Mouse (Mus musculus) granulocyte monocyte progenitor cell, adult 5-6 weeks (primary cell): ENCODE measurements around the gene Bhmt. TPM values are rescaled to one million over a fixed set of nuclear protein-coding genes. Genes with fewer than 3 reads are reported as not detected.

Experiments
- ATAC-seq: replicated peaks from 2 replicates; pipeline ENCODE4 v1.8.0; 2016; ENCODE audit warnings: mild to moderate bottlenecking, moderate TSS enrichment, inconsistent platforms; ENCODE audit not compliant: poor library complexity, severe bottlenecking
- total RNA-seq, 2 experiments: library from RNA; stranded (forward) in 1 of 2; stranded (reverse) in 1 of 2; fragments of 200-712, 200-1000 nt in 1 of 2; fragments of >200 nt in 1 of 2; fragmentation: Nextera tagmentation in 1 of 2; gene quantifications; 2 replicates each; pipeline ENCODE4 v1.2.3; 2014 to 2017

Bhmt gene
- total RNA-seq (2014; fragmentation: Nextera tagmentation) = not detected in 2 replicates
- total RNA-seq (2017) = not detected in 2 replicates

- no peak for ATAC-seq
These were observed at the start of gene Bhmt for GRCm38 (mm10) chr13:93637282-93638245. Gene Bhmt, minus strand, starts transcription at chr13:93637961.

DNA sequence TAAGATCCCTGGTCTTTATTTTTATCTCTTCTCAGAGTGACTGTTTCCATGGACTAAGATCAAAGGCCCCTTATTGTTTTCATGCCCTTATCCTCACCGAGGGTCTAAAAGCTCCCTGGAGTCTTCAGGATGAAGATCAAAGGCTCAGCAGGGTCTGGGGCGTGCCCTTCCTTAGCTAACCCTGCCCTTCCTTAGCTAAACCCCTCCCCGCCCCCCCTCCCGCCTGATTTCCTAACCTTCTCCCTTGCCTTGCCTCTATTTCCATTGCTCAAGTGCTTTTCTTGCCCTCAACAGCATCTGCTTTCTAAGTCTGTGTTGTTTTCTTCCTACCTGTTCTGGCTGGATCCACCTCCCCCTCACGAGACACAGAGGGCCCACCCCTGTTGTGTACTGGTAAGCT is 49.6 kb upstream of the Bhmt start:
- ATAC-seq = no peak

- ATAC-seq = no peak
These were observed 47.5 kb upstream of the Bhmt start for GRCm38 (mm10) chr13:93685226-93685625.

- peak; percentile 94 for ATAC-seq
These were observed 45.6 kb upstream of the Bhmt start for GRCm38 (mm10) chr13:93683336-93683735.

DNA sequence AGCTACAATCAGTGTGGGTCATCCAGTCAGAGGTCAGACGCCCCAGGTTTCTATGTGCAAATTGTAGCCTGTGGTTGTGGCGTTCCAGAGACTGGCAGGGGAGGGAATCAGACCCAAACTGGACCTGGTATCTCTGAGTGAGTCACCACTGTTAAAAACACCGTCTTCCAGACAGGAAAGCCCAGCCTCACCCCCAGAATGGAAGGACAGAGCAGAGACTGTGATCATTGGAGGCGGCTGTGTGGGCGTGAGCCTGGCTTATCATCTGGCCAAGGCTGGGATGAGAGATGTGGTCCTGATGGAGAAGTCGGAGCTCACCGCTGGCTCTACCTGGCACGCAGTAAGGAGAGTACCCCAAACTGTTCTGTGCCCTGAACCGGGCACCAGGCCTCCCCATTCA is 39.1 kb upstream of the Bhmt start:
- ATAC-seq = no peak

DNA sequence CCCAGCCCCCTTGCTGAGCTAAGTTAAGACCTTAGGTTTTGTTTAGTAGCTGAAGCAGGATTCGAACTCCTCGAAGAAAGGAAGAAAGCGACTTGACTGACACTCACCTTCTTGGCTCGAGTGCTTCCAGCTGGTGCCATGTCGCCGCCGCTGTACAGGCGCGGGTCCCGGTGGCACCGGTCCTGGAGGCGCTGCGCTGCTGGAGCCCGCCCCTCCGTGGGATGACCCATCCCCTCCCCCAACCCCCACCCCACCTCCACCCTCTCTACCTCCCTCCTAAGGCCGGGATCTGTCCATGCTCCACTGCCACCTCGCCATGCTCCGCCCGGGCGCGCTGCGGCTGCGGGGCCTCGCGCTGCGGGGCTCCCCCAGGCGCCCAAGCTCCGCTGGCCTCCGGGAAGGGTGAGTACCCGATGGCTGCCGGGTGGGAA is 36.4 kb upstream of the Bhmt start, which contains the start of the genes Bhmt2 and Dmgdh:
TSS of gene Bhmt2 (minus strand) at position 172 of the 431 bp plus-strand sequence.
TSS of gene Dmgdh (plus strand) at position 303 of the 431 bp plus-strand sequence.
- ATAC-seq = no peak

- ATAC-seq = no peak
These were observed 35.5 kb upstream of the Bhmt start for GRCm38 (mm10) chr13:93673296-93673695.

GRCm38 (mm10) chr13:93672371-93672770 is 34.6 kb upstream of the Bhmt start:
- ATAC-seq = no peak

GRCm38 (mm10) chr13:93667586-93667985 is 29.8 kb upstream of the Bhmt start:
- ATAC-seq = no peak

DNA sequence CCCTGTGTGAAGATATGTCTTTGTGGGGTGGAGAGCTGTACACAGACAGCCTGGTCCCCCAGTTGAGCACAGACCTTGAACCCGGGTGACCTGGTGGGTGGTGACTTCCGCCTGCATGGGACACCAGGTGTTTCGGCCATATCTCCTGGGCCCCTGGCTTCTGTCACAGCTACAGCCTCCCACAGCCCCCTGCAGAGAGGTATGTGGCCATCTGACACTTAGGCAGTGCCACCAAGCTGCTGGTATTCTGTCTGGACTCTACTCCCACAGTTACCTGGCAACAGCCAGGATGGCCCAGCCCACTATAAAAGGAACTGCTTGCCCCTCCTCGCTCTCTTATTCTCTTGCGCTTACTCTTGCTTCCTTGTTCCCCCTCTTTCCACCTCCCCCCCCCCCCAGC is 20.2 kb upstream of the Bhmt start:
- no peak for ATAC-seq

- no peak for ATAC-seq
These were observed 15.6 kb upstream of the Bhmt start for GRCm38 (mm10) chr13:93653382-93653781.

DNA sequence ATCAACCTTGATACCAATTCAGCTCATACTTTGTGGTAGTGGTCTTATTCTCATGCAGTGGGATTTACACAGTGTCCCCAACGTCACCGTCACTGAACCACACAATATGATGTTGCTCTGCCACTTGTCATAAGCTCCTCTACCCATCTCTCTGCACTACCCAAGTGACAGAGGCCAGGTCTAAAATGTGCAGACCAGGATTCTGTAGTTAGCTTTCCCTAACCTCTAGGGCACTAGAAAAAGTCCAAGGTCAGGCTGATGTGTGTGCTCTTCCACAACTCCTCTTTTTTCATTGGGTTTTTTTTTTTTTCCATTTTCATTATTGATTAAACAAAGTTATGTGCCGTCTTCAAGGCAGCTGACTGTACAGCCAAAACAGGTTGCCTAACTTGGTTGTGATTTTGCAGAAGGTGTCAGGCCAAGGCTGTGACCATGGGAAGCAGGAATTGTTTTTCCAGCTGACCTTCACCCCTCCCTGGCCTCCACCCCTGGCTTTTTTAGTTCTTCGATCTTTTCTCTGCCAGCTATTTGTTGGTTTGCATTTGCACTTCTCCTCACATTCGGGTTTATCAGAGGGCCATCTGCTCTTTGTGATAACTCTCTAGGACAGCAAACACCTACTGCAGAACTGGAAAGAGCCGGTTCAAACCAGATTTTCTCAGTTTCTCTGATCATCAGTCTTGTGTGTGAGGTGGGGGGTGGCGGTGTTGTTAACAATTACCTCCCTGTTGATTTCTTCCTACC is 10.8 kb upstream of the Bhmt start:
- no peak for ATAC-seq

GRCm38 (mm10) chr13:93639636-93640035 is 1.9 kb upstream of the Bhmt start:
- no peak for ATAC-seq

GRCm38 (mm10) chr13:93636561-93636960 is 1.2 kb downstream of the Bhmt start:
- ATAC-seq = no peak

DNA sequence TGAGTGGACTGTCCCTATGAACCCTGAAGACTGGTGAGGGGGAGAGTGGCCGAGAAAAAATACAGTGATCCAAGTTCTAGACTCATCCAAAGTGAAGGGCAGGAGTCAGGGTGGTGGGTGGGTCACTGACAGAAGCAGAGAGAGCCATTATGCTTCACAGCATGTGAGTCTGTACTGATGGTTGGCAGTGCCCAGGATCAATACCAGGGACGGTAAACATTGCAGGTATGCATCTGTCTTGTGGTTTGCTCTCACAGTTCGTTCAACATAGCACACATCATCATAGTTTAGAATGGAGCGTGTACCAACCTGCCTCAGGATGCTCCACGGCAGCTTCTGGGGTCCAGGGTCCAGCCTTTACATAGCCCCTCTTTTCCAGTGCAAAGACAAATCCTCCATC is 4.8 kb downstream of the Bhmt start:
- ATAC-seq = no peak

GRCm38 (mm10) chr13:93630941-93631705 is 6.6 kb downstream of the Bhmt start:
- no peak for ATAC-seq

GRCm38 (mm10) chr13:93628861-93629260 is 8.9 kb downstream of the Bhmt start:
- ATAC-seq = no peak

DNA sequence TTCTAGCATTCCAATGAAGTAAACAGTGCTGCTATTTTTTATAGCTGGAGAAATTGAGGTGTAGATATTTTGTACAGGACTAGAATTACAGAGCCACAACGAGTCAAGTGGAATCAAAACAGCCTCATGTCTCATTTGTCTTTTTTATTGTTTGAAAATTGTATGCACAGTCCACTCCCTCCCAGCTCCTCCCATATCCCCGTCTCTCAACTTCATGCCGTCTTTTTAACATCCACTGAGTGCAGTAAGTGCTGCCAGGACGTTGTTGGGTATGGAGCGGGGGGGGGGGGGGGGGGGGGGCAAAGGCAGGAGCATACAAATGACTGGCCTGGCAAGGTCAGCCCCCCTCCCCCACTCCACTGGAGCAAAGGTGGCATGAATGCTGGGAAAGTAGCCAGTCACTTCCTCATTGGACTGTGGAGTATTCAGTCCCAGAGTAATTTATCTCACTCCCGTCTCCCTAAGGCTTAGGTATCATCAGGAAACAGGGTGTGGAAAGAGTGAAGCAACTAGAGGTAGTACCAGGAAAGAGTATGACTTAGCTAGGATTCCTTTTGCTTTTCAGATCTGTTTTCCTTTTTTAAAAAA is 23.3 kb downstream of the Bhmt start:
- ATAC-seq = no peak

DNA sequence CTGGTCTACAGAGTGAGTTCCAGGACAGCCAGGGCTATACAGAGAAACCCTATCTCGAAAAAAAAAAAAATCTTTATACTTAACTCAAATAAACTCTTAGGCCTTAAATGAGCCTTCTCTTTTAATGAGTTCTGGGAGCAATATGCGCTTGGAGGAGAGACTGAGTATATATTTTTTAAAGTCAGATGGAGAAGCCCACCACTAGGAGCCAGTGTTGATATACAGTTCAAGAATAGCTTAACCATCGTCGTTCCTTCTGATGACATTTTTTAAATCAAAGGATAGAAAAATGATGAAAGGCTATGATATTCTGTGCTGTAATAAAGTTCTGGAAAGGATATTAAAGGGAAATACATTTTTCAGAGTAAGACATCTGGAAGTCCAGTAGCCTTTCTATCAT is 24.0 kb downstream of the Bhmt start:
- no peak for ATAC-seq
